Mouse (Mus musculus): ENCODE measurements around the gene Hoxa13.

Gene Hoxa13

GRCm38 (mm10) chr6:52249415-52249738, 11.3 kb downstream of the Hoxa13 start:
- no peak for DNase-seq

GRCm38 (mm10) chr6:52248638-52249414, 11.9 kb downstream of the Hoxa13 start:
- DNase-seq = no peak

GRCm38 (mm10) chr6:52247766-52248637, 12.7 kb downstream of the Hoxa13 start:
- DNase-seq = no peak

- DNase-seq = no peak
Measured at GRCm38 (mm10) chr6:52246916-52247315, 13.8 kb downstream of the Hoxa13 start.

- no peak for DNase-seq
Measured at GRCm38 (mm10) chr6:52246403-52246803, 14.3 kb downstream of the Hoxa13 start.

GRCm38 (mm10) chr6:52245757-52246142, 14.9 kb downstream of the Hoxa13 start, which contains the start of gene Hoxa11:
TSS of gene Hoxa11 (minus strand) at chr6:52245810.
- no peak for DNase-seq

GRCm38 (mm10) chr6:52245040-52245756, 15.5 kb downstream of the Hoxa13 start:
- DNase-seq = no peak

- no peak for DNase-seq
Measured at GRCm38 (mm10) chr6:52244471-52245039, 16.1 kb downstream of the Hoxa13 start.

- no peak for DNase-seq
Measured at GRCm38 (mm10) chr6:52243681-52244121, 17.0 kb downstream of the Hoxa13 start.

- no peak for DNase-seq
Measured at GRCm38 (mm10) chr6:52242801-52243332, 17.8 kb downstream of the Hoxa13 start.

GRCm38 (mm10) chr6:52241001-52241621, 19.6 kb downstream of the Hoxa13 start:
- DNase-seq = no peak

GRCm38 (mm10) chr6:52240389-52241000, 20.2 kb downstream of the Hoxa13 start, which contains the start of gene Hoxa10:
TSS of gene Hoxa10 (minus strand) at chr6:52240854.
- no peak for DNase-seq

- no peak for DNase-seq
Measured at GRCm38 (mm10) chr6:52239625-52240388, 20.9 kb downstream of the Hoxa13 start.

GRCm38 (mm10) chr6:52238976-52239375, 21.7 kb downstream of the Hoxa13 start:
- no peak for DNase-seq

GRCm38 (mm10) chr6:52238155-52238545, 22.5 kb downstream of the Hoxa13 start:
- no peak for DNase-seq

- DNase-seq = no peak
Measured at GRCm38 (mm10) chr6:52237346-52238154, 23.1 kb downstream of the Hoxa13 start.

GRCm38 (mm10) chr6:52236806-52237205, 23.9 kb downstream of the Hoxa13 start:
- no peak for DNase-seq

- no peak for DNase-seq
Measured at GRCm38 (mm10) chr6:52235866-52236265, 24.8 kb downstream of the Hoxa13 start.

GRCm38 (mm10) chr6:52235267-52235666, 25.4 kb downstream of the Hoxa13 start:
- no peak for DNase-seq
